Mouse (Mus musculus): ENCODE data around the gene Hectd3.

Gene Hectd3

GRCm38 (mm10) chr4:116995131-116995797 is at the start of gene Hectd3:
Hectd3 (plus strand) TSS chr4:116995317.
- in situ Hi-C loops (cut with MseI, MboI): no loop called here

- in situ Hi-C loops (cut with MseI, MboI): no loop called here
Measured at GRCm38 (mm10) chr4:116951642-116952041, 43.5 kb upstream of the Hectd3 start.

GRCm38 (mm10) chr4:116954951-116955350 is 40.2 kb upstream of the Hectd3 start:
- in situ Hi-C loops (cut with MseI, MboI): no loop called here

- in situ Hi-C loops (cut with MseI, MboI): loop anchor here in 1 of 2 experiments (10.0 kb wide), 1 partner anchor 142 kb away; no protein-coding TSS in a partner anchor
Measured at GRCm38 (mm10) chr4:116976503-116976902, 18.6 kb upstream of the Hectd3 start.

- in situ Hi-C loops (cut with MseI, MboI): no loop called here
Measured at GRCm38 (mm10) chr4:116985681-116986080, 9.4 kb upstream of the Hectd3 start.

GRCm38 (mm10) chr4:116986400-116987121 is 8.6 kb upstream of the Hectd3 start:
- in situ Hi-C loops (cut with MseI, MboI): no loop called here

GRCm38 (mm10) chr4:116987122-116987456 is 8.0 kb upstream of the Hectd3 start:
- in situ Hi-C loops (cut with MseI, MboI): no loop called here

GRCm38 (mm10) chr4:116989731-116990130 is 5.4 kb upstream of the Hectd3 start:
- in situ Hi-C loops (cut with MseI, MboI): loop anchor here (5.0 kb wide), 2 partner anchors 157 to 162 kb away; no protein-coding TSS in a partner anchor

- in situ Hi-C loops (cut with MseI, MboI): loop anchor here (5.0 kb wide), 2 partner anchors 159 to 164 kb away; no protein-coding TSS in a partner anchor
Measured at GRCm38 (mm10) chr4:116991366-116991765, 3.8 kb upstream of the Hectd3 start.

- in situ Hi-C loops (cut with MseI, MboI): loop anchor here (5.0 kb wide), 2 partner anchors 162 to 167 kb away; no protein-coding TSS in a partner anchor
Measured at GRCm38 (mm10) chr4:116993672-116994621, 1.2 kb upstream of the Hectd3 start, which contains the start of gene Urod. Urod (minus strand) TSS chr4:116994413.

- in situ Hi-C loops (cut with MseI, MboI): no loop called here
Measured at GRCm38 (mm10) chr4:116995798-116996135, 650 bp downstream of the Hectd3 start.

- in situ Hi-C loops (cut with MseI, MboI): no loop called here
Measured at GRCm38 (mm10) chr4:116999513-117000154, 4.5 kb downstream of the Hectd3 start.

GRCm38 (mm10) chr4:117001957-117002356 is 6.8 kb downstream of the Hectd3 start:
- in situ Hi-C loops (cut with MseI, MboI): no loop called here

GRCm38 (mm10) chr4:117002543-117003521 is 7.7 kb downstream of the Hectd3 start:
- in situ Hi-C loops (cut with MseI, MboI): no loop called here

- in situ Hi-C loops (cut with MseI, MboI): no loop called here
Measured at GRCm38 (mm10) chr4:117004649-117005048, 9.5 kb downstream of the Hectd3 start.

- in situ Hi-C loops (cut with MseI, MboI): no loop called here
Measured at GRCm38 (mm10) chr4:117005611-117006400, 10.7 kb downstream of the Hectd3 start.

- in situ Hi-C loops (cut with MseI, MboI): no loop called here
Measured at GRCm38 (mm10) chr4:117007058-117007457, 11.9 kb downstream of the Hectd3 start.

GRCm38 (mm10) chr4:117010231-117010630 is 15.1 kb downstream of the Hectd3 start:
- in situ Hi-C loops (cut with MseI, MboI): no loop called here

- in situ Hi-C loops (cut with MseI, MboI): no loop called here
Measured at GRCm38 (mm10) chr4:117013596-117013995, 18.5 kb downstream of the Hectd3 start.

Data from mouse trophoblast stem cell (cell line).